Mouse (Mus musculus): ENCODE data around the gene Mrps18b. TPM values are rescaled to one million over a fixed set of nuclear protein-coding genes. Genes with fewer than 3 reads are reported as not detected.

The Mrps18b gene
- polyA plus RNA-seq, 1 experiment from 2014 or later = 88.0 TPM

MicroRNAs within 50 kb of the gene (microRNA counts, 519-probe panel; counts per million panel counts)
- microRNA mmu-miR-1894-3p (104 counts per million, percentile 35 among the panel's probes with 10 or more counts), microRNA mmu-miR-1894-5p (1,713 counts per million, percentile 44 among the panel's probes with 10 or more counts), microRNA mmu-miR-877 (2,180 counts per million, percentile 55 among the panel's probes with 10 or more counts)

Small RNAs within 50 kb of the gene (microRNA-seq; reads per million reads assigned to microRNA genes)
- not detected for gene Gm28033
- not detected for gene Mir1894
- gene Mir877 = 39.2 reads per million, percentile 46 among the genes with 10 or more reads in this experiment

Other genes with a start within 250 kb of the Mrps18b start
- 19.8 and 21.0 TPM in 2 replicates for gene Vars2, start 248.8 kb downstream of the Mrps18b start, polyA plus RNA-seq (2015; fragmentation: Nextera tagmentation; extraction: Ambion mirVana)
- gene Gtf2h4, start 242.7 kb downstream of the Mrps18b start, polyA plus RNA-seq (2015; fragmentation: Nextera tagmentation; extraction: Ambion mirVana) = 51.9 and 55.6 TPM in 2 replicates
- gene Ddr1, start 211.8 kb downstream of the Mrps18b start, polyA plus RNA-seq (2015; fragmentation: Nextera tagmentation; extraction: Ambion mirVana) = 107 and 108 TPM in 2 replicates
- 33.5 and 40.4 TPM in 2 replicates for gene Ier3, start 94.7 kb downstream of the Mrps18b start, polyA plus RNA-seq (2015; fragmentation: Nextera tagmentation; extraction: Ambion mirVana)
- gene Flot1, start 93.2 kb downstream of the Mrps18b start, polyA plus RNA-seq (2015; fragmentation: Nextera tagmentation; extraction: Ambion mirVana) = 52.7 and 56.9 TPM in 2 replicates
- 905 and 985 TPM in 2 replicates for gene Tubb5, start 78.1 kb downstream of the Mrps18b start, polyA plus RNA-seq (2015; fragmentation: Nextera tagmentation; extraction: Ambion mirVana)
- 16.3 and 16.7 TPM in 2 replicates for gene Mdc1, start 74.9 kb downstream of the Mrps18b start, polyA plus RNA-seq (2015; fragmentation: Nextera tagmentation; extraction: Ambion mirVana)
- gene Nrm, start 55.1 kb downstream of the Mrps18b start, polyA plus RNA-seq (2015; fragmentation: Nextera tagmentation; extraction: Ambion mirVana) = 63.3 and 67.0 TPM in 2 replicates
- gene Ppp1r18, start 50.8 kb downstream of the Mrps18b start, polyA plus RNA-seq (2015; fragmentation: Nextera tagmentation; extraction: Ambion mirVana) = 22.2 and 25.2 TPM in 2 replicates
- gene Dhx16, start 36.6 kb downstream of the Mrps18b start, polyA plus RNA-seq (2015; fragmentation: Nextera tagmentation; extraction: Ambion mirVana) = 45.1 and 48.2 TPM in 2 replicates
- gene 2310061I04Rik, start 19.0 kb downstream of the Mrps18b start, polyA plus RNA-seq (2015; fragmentation: Nextera tagmentation; extraction: Ambion mirVana) = 33.3 and 36.5 TPM in 2 replicates
- 82.2 and 102 TPM in 2 replicates for gene Atat1, start 6.3 kb downstream of the Mrps18b start, polyA plus RNA-seq (2015; fragmentation: Nextera tagmentation; extraction: Ambion mirVana)
- gene Ppp1r10, start within 50 bp of the Mrps18b start, polyA plus RNA-seq (2015; fragmentation: Nextera tagmentation; extraction: Ambion mirVana) = 47.2 and 54.8 TPM in 2 replicates
- 80.7 and 95.8 TPM in 2 replicates for gene Abcf1, start 53.4 kb upstream of the Mrps18b start, polyA plus RNA-seq (2015; fragmentation: Nextera tagmentation; extraction: Ambion mirVana)
- 55.7 and 57.8 TPM in 2 replicates for gene Gnl1, start 63.5 kb upstream of the Mrps18b start, polyA plus RNA-seq (2015; fragmentation: Nextera tagmentation; extraction: Ambion mirVana)
- gene Prr3, start 63.8 kb upstream of the Mrps18b start, polyA plus RNA-seq (2015; fragmentation: Nextera tagmentation; extraction: Ambion mirVana) = 46.6 and 47.9 TPM in 2 replicates
- gene H2-T24, start 104.2 kb upstream of the Mrps18b start, polyA plus RNA-seq (2015; fragmentation: Nextera tagmentation; extraction: Ambion mirVana) = 2.2 and 3.1 TPM in 2 replicates
- 4.5 and 5.9 TPM in 2 replicates for gene H2-T23, start 116.5 kb upstream of the Mrps18b start, polyA plus RNA-seq (2015; fragmentation: Nextera tagmentation; extraction: Ambion mirVana)
- gene H2-T22, start 126.4 kb upstream of the Mrps18b start, polyA plus RNA-seq (2015; fragmentation: Nextera tagmentation; extraction: Ambion mirVana) = 13.9 and 16.0 TPM in 2 replicates
- 0.10 TPM in 1 of 2 replicates, not detected in the other for gene Gm6034, start 126.6 kb upstream of the Mrps18b start, polyA plus RNA-seq (2015; fragmentation: Nextera tagmentation; extraction: Ambion mirVana)
- gene Gm11127, start 142.0 kb upstream of the Mrps18b start, polyA plus RNA-seq (2015; fragmentation: Nextera tagmentation; extraction: Ambion mirVana) = not detected in 2 replicates
- gene Gm19684, start 205.3 kb upstream of the Mrps18b start, polyA plus RNA-seq (2015; fragmentation: Nextera tagmentation; extraction: Ambion mirVana) = not detected in 2 replicates
- gene Gm7030, start 213.0 kb upstream of the Mrps18b start, polyA plus RNA-seq (2015; fragmentation: Nextera tagmentation; extraction: Ambion mirVana) = not detected in 2 replicates